Mouse (Mus musculus) liver, embryonic 13.5 days (tissue): Measurements from ENCODE around the gene Chst15. TPM values are rescaled to one million over a fixed set of nuclear protein-coding genes. Genes with fewer than 3 reads are reported as not detected.

ENCODE experiments used
- ATAC-seq: fragments of 200-750 bp; cut with Nextera tagmentation; 2 replicates; pipeline ENCODE4 v1.8.0; 2017; ENCODE audit warnings: low read depth, mild to moderate bottlenecking, moderate number of reproducible peaks, moderate library complexity
- DNase-seq: peaks from one replicate; pipeline ENCODE4 v3.0.0; 2022
- H3K27ac ChIP-seq: fragments of 300-500 bp; sonication (generic); 2 replicates; pipeline ENCODE4 v1.5.1; 2015; ENCODE audit warnings: moderate library complexity, mild to moderate bottlenecking, inconsistent platforms
- H3K27me3 ChIP-seq: fragments of 300-500 bp; sonication (generic); 2 replicates; pipeline ENCODE4 v1.6.1; 2015; ENCODE audit warnings: mild to moderate bottlenecking, inconsistent platforms
- H3K36me3 ChIP-seq: fragments of 300-500 bp; sonication (generic); 2 replicates; pipeline ENCODE4 v1.6.1; 2015; ENCODE audit warnings: mild to moderate bottlenecking, inconsistent platforms
- H3K4me1 ChIP-seq: fragments of 300-500 bp; sonication (generic); replicated peaks from 2 replicates; pipeline ENCODE4 v1.6.1; 2015; ENCODE audit warnings: inconsistent platforms
- H3K4me2 ChIP-seq: fragments of 300-500 bp; sonication (generic); 2 replicates; pipeline ENCODE4 v1.6.1; 2015; ENCODE audit warnings: inconsistent platforms, mild to moderate bottlenecking, moderate library complexity
- H3K4me3 ChIP-seq: fragments of 300-500 bp; sonication (generic); replicated peaks from 2 replicates; pipeline ENCODE4 v1.5.1; 2015; ENCODE audit warnings: mild to moderate bottlenecking, inconsistent platforms
- H3K9ac ChIP-seq: fragments of 300-500 bp; sonication (generic); 2 replicates; pipeline ENCODE4 v1.6.1; 2015; ENCODE audit warnings: mild to moderate bottlenecking, inconsistent platforms
- H3K9me3 ChIP-seq: fragments of 300-500 bp; sonication (generic); replicated peaks from 2 replicates; pipeline ENCODE4 v1.6.1; 2016; ENCODE audit warnings: inconsistent platforms
- WGBS: fragments of 180-500 bp; shearing (Covaris S2); methylation state at CpG from one replicate; pipeline ENCODE4 v1.1.7; 2015; ENCODE audit not compliant: insufficient replicate concordance; 5-methylcytosine and 5-hydroxymethylcytosine counted together
- polyA plus RNA-seq: library from polyadenylated mRNA; unstranded; fragments of >200 nt; fragmentation: Nextera tagmentation; extraction: Ambion mirVana; gene quantifications from 2 replicates; pipeline ENCODE4 v1.2.1, GENCODE M21; 2015

The Chst15 gene
- polyA plus RNA-seq, 1 experiment from 2014 or later: 4.6 TPM

DNA sequence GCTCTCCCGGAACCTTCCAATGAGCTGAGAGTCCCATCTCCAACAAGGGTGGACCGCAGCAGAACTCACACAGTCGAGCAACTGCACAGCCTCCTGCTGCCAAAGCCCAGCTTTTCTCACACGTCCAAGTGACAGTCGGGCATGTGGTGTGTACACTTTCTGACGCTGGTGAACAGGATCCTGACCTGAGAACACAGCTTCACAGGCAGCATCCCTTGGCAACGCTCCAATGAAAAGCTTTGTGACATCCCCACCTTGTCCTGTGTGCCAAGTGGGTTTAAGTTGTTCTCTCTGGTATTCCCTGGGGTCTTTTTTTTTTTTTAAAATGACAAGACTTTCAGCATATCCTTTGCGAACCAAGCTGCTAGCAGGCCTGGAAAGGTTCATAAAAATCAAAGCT is 80.2 kb downstream of the Chst15 start:
- Histone ChIP-seq H3K36me3 (peaks cover 22% of the 10 kb centered on the region), H3K9ac (no peak overlapping the region), H3K4me1 (peaks cover under 1% of the 10 kb centered on the region; the same call in 1 of the 2 replicates), H3K27ac (no peak overlapping the region), H3K9me3 (no peaks in the 10 kb centered on the region), H3K27me3 (no peaks in the 10 kb centered on the region), H3K4me3 (no peak overlapping the region), H3K4me2 (no peak overlapping the region)
- 74% methylated on average over 8 of the region's 8 CpGs for WGBS
- no peak for ATAC-seq
- no peak for DNase-seq

DNA sequence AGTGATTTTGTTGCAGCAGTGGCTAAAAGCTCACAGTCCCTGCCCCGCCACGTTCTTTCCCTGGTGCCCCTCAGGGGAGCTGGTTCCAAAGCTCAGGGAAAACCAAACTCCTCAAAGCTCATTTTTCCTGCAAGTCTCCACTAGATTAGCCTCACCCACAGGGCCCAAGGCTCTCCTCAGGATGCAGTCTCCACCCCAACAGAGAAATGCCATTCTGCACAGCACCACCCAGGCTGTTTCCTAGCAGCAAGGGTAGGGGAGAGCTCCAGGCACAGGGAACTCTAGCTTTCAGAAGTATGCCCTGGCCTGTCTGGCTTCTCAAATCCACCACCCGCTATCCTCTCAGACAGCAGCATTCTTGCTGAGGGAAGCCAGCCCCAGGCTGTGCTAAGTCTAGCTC is 82.8 kb downstream of the Chst15 start:
- H3K4me2 ChIP-seq: no peak overlapping the region
- H3K9ac ChIP-seq: no peak overlapping the region
- DNase-seq (no peak), ATAC-seq (no peak)
- no peak overlapping the region for H3K4me3 ChIP-seq
- no peak overlapping the region for H3K27ac ChIP-seq
- no peaks in the 10 kb centered on the region for H3K27me3 ChIP-seq
- 65% methylated on average over 3 of the region's 3 CpGs for WGBS
- H3K36me3 ChIP-seq: peaks cover 17% of the 10 kb centered on the region
- H3K4me1 ChIP-seq: peaks cover 3% of the 10 kb centered on the region
- no peaks in the 10 kb centered on the region for H3K9me3 ChIP-seq

DNA sequence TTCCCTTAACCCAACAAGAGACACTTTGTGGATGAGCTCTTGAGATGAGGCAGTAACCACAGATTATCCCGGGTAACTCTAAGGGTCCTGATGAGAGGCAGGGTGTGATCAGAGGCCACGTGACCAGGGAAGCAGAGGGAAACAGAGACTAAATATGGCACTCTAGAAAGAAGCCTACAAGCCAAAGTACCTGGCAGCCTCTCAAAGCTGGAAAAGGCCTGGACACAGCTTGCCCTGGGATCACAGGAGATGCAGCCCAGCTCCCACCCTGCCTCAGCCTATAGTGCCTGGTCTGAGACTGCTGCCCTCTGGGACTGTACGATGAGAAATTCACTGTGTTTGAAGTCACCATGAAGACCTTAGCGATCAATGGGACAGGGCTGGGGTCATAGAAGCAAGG is 83.3 kb downstream of the Chst15 start:
- H3K36me3 ChIP-seq: peaks cover 17% of the 10 kb centered on the region
- no peak for ATAC-seq
- no peak for DNase-seq
- no peak overlapping the region for H3K9ac ChIP-seq
- no peak overlapping the region for H3K27ac ChIP-seq
- H3K4me3 ChIP-seq: no peak overlapping the region
- H3K27me3 ChIP-seq: no peaks in the 10 kb centered on the region
- H3K9me3 ChIP-seq: no peaks in the 10 kb centered on the region
- no peak overlapping the region for H3K4me2 ChIP-seq
- peaks cover 3% of the 10 kb centered on the region for H3K4me1 ChIP-seq
- 65% methylated on average over 4 of the region's 4 CpGs for WGBS

DNA sequence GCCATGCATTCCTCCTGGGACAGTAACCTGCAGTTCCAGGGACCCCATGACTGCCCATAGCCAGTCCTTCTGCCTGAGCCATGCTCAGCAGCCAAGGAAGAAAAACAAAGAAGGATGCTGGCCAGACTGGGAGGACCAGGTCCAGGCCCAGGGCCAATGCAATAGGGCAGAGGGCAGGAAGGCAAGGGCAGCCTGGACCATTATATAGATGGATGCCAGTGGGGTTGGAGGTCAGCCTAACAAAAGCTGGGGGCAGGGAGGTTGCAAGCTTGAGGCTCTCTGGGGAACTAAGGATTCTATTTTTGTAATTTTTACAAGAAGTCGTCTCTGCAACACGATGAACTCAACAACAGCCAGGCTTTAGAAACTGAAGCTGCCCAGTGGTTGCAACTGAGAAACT is 84.1 kb downstream of the Chst15 start:
- no peaks in the 10 kb centered on the region for H3K9me3 ChIP-seq
- peaks cover 3% of the 10 kb centered on the region for H3K4me1 ChIP-seq
- DNase-seq: no peak
- no peak overlapping the region for H3K4me3 ChIP-seq
- H3K4me2 ChIP-seq: no peak overlapping the region
- H3K27me3 ChIP-seq: no peaks in the 10 kb centered on the region
- H3K27ac ChIP-seq: no peak overlapping the region
- no peak overlapping the region for H3K9ac ChIP-seq
- WGBS: 54% methylated on average over 2 of the region's 2 CpGs
- H3K36me3 ChIP-seq: peaks cover 13% of the 10 kb centered on the region; the same call in 1 of the 2 replicates
- no peak for ATAC-seq

DNA sequence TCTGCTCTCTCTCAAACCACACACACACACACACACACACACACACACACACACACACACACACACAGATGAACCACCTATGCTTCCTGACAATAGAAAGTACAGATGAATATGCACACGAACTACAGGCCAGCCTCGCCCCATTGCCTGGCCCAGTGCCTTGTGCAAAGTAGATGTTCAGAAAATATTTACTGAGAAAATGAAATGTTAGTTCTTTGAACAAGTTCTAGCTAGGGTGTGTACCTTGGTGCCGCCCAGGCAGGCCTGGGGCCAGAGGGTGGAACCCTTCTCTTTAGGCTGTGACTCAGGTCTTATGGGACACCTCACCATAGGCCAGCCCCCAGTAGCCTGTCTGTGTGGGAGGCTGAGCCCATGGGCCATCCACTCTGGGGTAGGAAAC is 85.6 kb downstream of the Chst15 start:
- Histone ChIP-seq H3K9ac (no peak overlapping the region), H3K36me3 (no peaks in the 10 kb centered on the region), H3K4me3 (no peak overlapping the region), H3K4me1 (peaks cover 3% of the 10 kb centered on the region), H3K27me3 (no peaks in the 10 kb centered on the region), H3K27ac (no peak overlapping the region), H3K4me2 (no peak overlapping the region), H3K9me3 (no peaks in the 10 kb centered on the region)
- DNase-seq (no peak), ATAC-seq (no peak)
- WGBS: 65% methylated on average over 3 of the region's 3 CpGs

DNA sequence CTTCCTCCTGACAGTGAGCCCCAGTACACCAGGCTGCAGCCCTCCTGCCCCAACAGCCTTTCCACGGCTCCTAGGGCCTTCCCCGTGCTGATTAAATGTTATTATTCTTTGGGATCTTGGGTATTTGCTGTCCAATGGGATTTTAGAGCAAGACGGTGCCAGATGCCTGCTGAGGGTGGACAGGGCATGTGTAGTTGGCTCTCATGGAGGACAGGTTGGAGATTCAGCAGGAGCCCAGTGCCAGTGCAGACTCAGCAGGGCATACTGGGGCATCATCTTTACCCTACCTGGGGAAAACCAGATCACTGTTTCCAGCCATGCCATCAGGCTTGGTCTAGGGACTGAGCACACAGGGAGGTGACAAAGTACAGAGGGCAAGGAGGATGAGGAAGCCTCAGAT is 86.1 kb downstream of the Chst15 start:
- Histone ChIP-seq H3K9ac (no peak overlapping the region), H3K4me1 (peaks cover 3% of the 10 kb centered on the region), H3K9me3 (no peaks in the 10 kb centered on the region), H3K4me3 (no peak overlapping the region), H3K27me3 (no peaks in the 10 kb centered on the region), H3K36me3 (no peaks in the 10 kb centered on the region), H3K27ac (no peak overlapping the region), H3K4me2 (no peak overlapping the region)
- DNase-seq (no peak), ATAC-seq (no peak)
- 65% methylated on average over 3 of the region's 3 CpGs for WGBS

DNA sequence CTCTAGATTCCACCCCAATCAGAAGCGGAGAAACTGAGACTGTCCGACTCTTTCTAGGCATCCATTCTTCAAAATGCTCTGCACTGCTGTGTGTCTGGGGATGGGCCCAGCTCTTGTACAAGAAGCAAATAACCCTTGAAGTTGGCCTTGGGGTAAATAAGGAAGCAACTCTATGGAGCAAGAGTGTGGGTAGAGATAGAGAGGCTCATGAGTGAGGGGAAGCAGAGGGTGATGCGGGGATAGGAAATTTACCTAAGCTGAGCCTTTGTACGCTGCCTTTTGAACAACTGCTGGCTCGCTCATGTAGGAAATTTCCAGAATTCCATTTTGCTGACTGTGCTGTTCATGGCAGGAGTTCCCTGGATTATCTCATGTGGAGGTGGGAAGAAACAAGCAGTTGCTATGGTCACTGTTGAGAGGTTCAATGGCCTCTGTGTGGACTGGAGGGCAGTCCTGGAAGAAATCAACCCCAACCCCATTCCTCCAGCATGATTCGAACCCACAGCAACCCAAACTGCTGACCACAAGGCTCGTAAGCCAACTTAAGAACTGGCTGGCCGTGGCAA is 89.9 kb downstream of the Chst15 start:
- H3K9ac ChIP-seq: no peak overlapping the region
- H3K4me1 ChIP-seq: peaks cover 3% of the 10 kb centered on the region
- DNase-seq: no peak
- H3K4me3 ChIP-seq: no peak overlapping the region
- no peaks in the 10 kb centered on the region for H3K9me3 ChIP-seq
- ATAC-seq: no peak
- 64% methylated on average over 8 of the region's 8 CpGs for WGBS
- no peaks in the 10 kb centered on the region for H3K36me3 ChIP-seq
- H3K27me3 ChIP-seq: 0 out of 2 replicates have a peak, but pooled peaks cover 2% of the 10 kb centered on the region
- no peak overlapping the region for H3K27ac ChIP-seq
- no peak overlapping the region for H3K4me2 ChIP-seq

DNA sequence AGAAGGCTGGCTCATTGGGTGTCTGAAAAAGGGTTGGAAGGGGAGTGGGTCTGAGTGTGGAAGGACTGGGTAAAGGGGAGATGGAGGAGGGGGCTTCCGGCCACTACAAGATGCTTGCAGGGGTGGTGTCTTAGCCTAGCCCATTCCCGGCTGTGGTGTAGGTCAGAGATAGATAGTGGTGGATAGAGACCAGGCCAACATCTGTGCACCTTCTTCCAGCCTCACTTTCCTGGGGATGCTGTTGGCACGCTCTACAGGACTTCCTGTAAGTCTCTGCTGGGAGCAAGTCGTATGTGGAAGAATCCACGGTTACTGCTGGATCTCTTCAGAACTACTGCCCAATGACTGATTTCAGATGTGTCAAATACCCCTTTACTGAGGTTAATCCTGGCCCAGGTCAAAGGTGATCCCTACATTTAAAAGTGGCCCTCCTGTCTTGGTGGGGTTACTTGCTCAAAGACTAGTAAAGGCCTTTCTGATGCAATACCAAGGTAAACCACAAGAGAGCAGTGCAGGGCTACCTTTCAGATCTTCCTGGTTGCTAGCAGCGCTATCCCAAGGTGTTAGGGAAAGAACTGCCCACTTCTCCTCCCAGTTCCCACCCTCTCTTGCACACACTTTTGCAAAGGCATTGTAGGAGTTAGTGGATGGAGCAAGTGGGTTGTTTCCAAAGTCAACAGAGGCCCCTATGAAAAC is 90.5 kb downstream of the Chst15 start:
- ATAC-seq: peak; percentile 45; the same call in 1 of the 2 replicates
- Histone ChIP-seq H3K4me2 (no peak overlapping the region), H3K4me1 (peaks cover under 1% of the 10 kb centered on the region), H3K36me3 (no peaks in the 10 kb centered on the region), H3K9ac (no peak overlapping the region), H3K9me3 (no peaks in the 10 kb centered on the region), H3K27ac (no peak overlapping the region), H3K27me3 (0 out of 2 replicates have a peak, but pooled peaks cover 2% of the 10 kb centered on the region), H3K4me3 (no peak overlapping the region)
- DNase-seq: peak; percentile 47
- 48% methylated on average over 6 of the region's 6 CpGs for WGBS

DNA sequence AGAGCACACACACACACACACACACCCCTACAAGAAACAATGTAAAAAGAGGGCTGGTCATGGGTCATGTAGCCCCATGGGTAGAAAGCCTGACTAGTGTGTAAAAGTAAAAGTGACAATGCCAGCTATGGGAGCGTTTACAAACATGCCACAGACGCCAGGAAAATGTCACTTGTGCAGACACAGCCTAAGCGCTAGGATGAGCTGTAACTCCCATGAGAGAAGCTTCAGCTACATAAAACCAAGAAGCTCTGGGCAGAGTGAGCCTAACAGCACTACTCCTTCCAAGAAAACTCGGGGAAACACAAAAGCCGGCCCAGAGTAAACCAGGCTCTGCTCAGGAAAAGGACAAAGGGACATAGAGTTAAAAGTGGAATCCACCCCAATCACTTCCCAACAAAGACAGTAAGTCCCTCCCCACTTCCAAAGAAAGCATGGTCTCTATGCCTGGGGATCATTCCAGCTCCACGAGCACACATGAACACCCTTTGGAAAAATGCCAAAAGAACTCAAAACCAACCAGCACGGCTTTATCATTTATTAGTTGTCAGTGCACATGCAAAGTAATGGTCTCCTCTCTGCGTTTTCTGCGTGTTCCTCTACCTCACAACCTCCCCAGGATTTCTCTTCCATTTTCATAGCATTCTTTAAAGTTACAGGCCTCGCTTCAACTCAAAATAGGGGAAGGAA is 93.4 kb downstream of the Chst15 start:
- 0 out of 2 replicates have a peak, but pooled peaks cover 2% of the 10 kb centered on the region for H3K27me3 ChIP-seq
- H3K4me3 ChIP-seq: no peak overlapping the region
- no peaks in the 10 kb centered on the region for H3K36me3 ChIP-seq
- WGBS: 43% methylated on average over 10 of the region's 10 CpGs
- DNase-seq: no peak
- no peaks in the 10 kb centered on the region for H3K9me3 ChIP-seq
- no peaks in the 10 kb centered on the region for H3K4me1 ChIP-seq
- no peak for ATAC-seq
- H3K9ac ChIP-seq: no peak overlapping the region
- no peak overlapping the region for H3K4me2 ChIP-seq
- H3K27ac ChIP-seq: no peak overlapping the region

DNA sequence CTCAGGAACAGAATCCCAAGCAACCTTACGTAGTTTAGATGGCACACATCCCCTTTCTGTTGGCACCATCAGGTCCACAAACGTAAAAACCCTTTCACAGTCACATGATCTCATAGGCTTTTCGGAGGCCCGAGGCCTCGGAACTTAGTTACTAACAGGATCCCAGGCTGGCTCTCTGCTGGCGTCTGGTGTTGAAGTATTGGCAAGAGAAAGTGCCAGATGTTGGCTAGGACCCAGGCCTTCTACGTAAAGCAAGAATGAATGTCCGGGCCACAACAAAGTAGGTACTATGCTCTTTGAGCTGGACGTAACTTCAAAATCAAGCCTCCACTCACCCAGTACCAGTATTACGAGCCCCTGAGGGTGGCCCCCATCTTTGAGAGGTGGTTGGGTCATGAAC is 103.0 kb downstream of the Chst15 start:
- Histone ChIP-seq H3K27ac (no peak overlapping the region), H3K9me3 (no peaks in the 10 kb centered on the region), H3K36me3 (no peaks in the 10 kb centered on the region), H3K4me1 (no peaks in the 10 kb centered on the region), H3K27me3 (0 out of 2 replicates have a peak, but pooled peaks cover 2% of the 10 kb centered on the region), H3K9ac (no peak overlapping the region), H3K4me2 (no peak overlapping the region), H3K4me3 (no peak overlapping the region)
- ATAC-seq (no peak), DNase-seq (no peak)
- WGBS: 65% methylated on average over 10 of the region's 10 CpGs

DNA sequence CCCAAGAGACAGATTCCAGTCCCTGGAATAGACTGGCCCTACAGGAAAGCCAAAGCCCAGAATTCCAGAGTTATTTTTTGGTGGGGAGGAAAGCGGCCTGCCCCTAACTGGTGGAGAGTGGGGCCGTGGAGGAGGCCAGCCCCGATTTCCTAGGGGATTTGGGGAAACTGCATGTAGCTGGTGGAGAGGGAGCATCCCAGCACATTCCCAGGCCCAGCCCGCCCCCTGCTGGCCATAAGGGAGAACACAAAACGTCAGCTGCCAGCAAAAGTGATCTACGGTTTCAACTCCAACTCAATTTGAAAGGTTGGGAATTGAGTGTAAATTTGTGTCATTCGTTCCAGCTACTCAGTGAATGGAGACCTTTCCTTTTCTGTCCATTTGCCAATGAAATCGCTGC is 103.6 kb downstream of the Chst15 start:
- DNase-seq: no peak
- Histone ChIP-seq H3K27ac (no peak overlapping the region), H3K36me3 (no peaks in the 10 kb centered on the region), H3K27me3 (0 out of 2 replicates have a peak, but pooled peaks cover 2% of the 10 kb centered on the region), H3K4me2 (no peak overlapping the region), H3K9ac (no peak overlapping the region), H3K4me3 (no peak overlapping the region), H3K4me1 (no peaks in the 10 kb centered on the region), H3K9me3 (no peaks in the 10 kb centered on the region)
- 8% methylated on average over 8 of the region's 8 CpGs for WGBS
- no peak for ATAC-seq
